Mouse (Mus musculus): ENCODE results near the gene Bicdl1. TPM values are rescaled to one million over a fixed set of nuclear protein-coding genes. Genes with fewer than 3 reads are reported as not detected.

The Bicdl1 gene
- total RNA-seq, 1 experiment from 2014 or later: 8.8 TPM

GRCm38 (mm10) chr5:115652681-115653575 lies 78.5 kb downstream of the Bicdl1 start:
- peak; percentile 98 to 99 for ATAC-seq (replicated peaks in 1 of 2; ENCODE audit: insufficient read depth in 1 of 2, low FRiP score in 2 of 2, low TSS enrichment in 1 of 2, low read depth in 1 of 2, poor library complexity in 2 of 2, severe bottlenecking in 2 of 2)

GRCm38 (mm10) chr5:115651821-115652220 lies 79.6 kb downstream of the Bicdl1 start:
- no peak for ATAC-seq (replicated peaks in 1 of 2; ENCODE audit: insufficient read depth in 1 of 2, low FRiP score in 2 of 2, low TSS enrichment in 1 of 2, low read depth in 1 of 2, poor library complexity in 2 of 2, severe bottlenecking in 2 of 2)

GRCm38 (mm10) chr5:115650885-115651284 lies 80.5 kb downstream of the Bicdl1 start:
- no peak for ATAC-seq (replicated peaks in 1 of 2; ENCODE audit: insufficient read depth in 1 of 2, low FRiP score in 2 of 2, low TSS enrichment in 1 of 2, low read depth in 1 of 2, poor library complexity in 2 of 2, severe bottlenecking in 2 of 2)

- ATAC-seq (replicated peaks in 1 of 2; ENCODE audit: insufficient read depth in 1 of 2, low FRiP score in 2 of 2, low TSS enrichment in 1 of 2, low read depth in 1 of 2, poor library complexity in 2 of 2, severe bottlenecking in 2 of 2): no peak
Observed at GRCm38 (mm10) chr5:115649699-115650098, 81.7 kb downstream of the Bicdl1 start.

GRCm38 (mm10) chr5:115648876-115649275 lies 82.5 kb downstream of the Bicdl1 start:
- ATAC-seq (replicated peaks in 1 of 2; ENCODE audit: insufficient read depth in 1 of 2, low FRiP score in 2 of 2, low TSS enrichment in 1 of 2, low read depth in 1 of 2, poor library complexity in 2 of 2, severe bottlenecking in 2 of 2): no peak

- ATAC-seq (replicated peaks in 1 of 2; ENCODE audit: insufficient read depth in 1 of 2, low FRiP score in 2 of 2, low TSS enrichment in 1 of 2, low read depth in 1 of 2, poor library complexity in 2 of 2, severe bottlenecking in 2 of 2): no peak
Observed at GRCm38 (mm10) chr5:115644192-115644591, 87.2 kb downstream of the Bicdl1 start.

- peak; percentile 70 to 79 for ATAC-seq (replicated peaks in 1 of 2; ENCODE audit: insufficient read depth in 1 of 2, low FRiP score in 2 of 2, low TSS enrichment in 1 of 2, low read depth in 1 of 2, poor library complexity in 2 of 2, severe bottlenecking in 2 of 2)
Observed at GRCm38 (mm10) chr5:115635536-115635935, 95.9 kb downstream of the Bicdl1 start.

- ATAC-seq (replicated peaks in 1 of 2; ENCODE audit: insufficient read depth in 1 of 2, low FRiP score in 2 of 2, low TSS enrichment in 1 of 2, low read depth in 1 of 2, poor library complexity in 2 of 2, severe bottlenecking in 2 of 2): no peak
Observed at GRCm38 (mm10) chr5:115634046-115634445, 97.4 kb downstream of the Bicdl1 start.

- ATAC-seq (replicated peaks in 1 of 2; ENCODE audit: insufficient read depth in 1 of 2, low FRiP score in 2 of 2, low TSS enrichment in 1 of 2, low read depth in 1 of 2, poor library complexity in 2 of 2, severe bottlenecking in 2 of 2): no peak
Observed at GRCm38 (mm10) chr5:115633060-115633459, 98.4 kb downstream of the Bicdl1 start.

GRCm38 (mm10) chr5:115632358-115632714 lies 99.1 kb downstream of the Bicdl1 start:
- ATAC-seq (replicated peaks in 1 of 2; ENCODE audit: insufficient read depth in 1 of 2, low FRiP score in 2 of 2, low TSS enrichment in 1 of 2, low read depth in 1 of 2, poor library complexity in 2 of 2, severe bottlenecking in 2 of 2): no peak

GRCm38 (mm10) chr5:115631505-115632357 lies 99.7 kb downstream of the Bicdl1 start, which contains the start of gene Rab35:
Rab35 (plus strand) TSS chr5:115631908.
- ATAC-seq (replicated peaks in 1 of 2; ENCODE audit: insufficient read depth in 1 of 2, low FRiP score in 2 of 2, low TSS enrichment in 1 of 2, low read depth in 1 of 2, poor library complexity in 2 of 2, severe bottlenecking in 2 of 2): peak; percentile 59 to 69

GRCm38 (mm10) chr5:115630291-115630690 lies 101.1 kb downstream of the Bicdl1 start:
- ATAC-seq (replicated peaks in 1 of 2; ENCODE audit: insufficient read depth in 1 of 2, low FRiP score in 2 of 2, low TSS enrichment in 1 of 2, low read depth in 1 of 2, poor library complexity in 2 of 2, severe bottlenecking in 2 of 2): no peak

- ATAC-seq (replicated peaks in 1 of 2; ENCODE audit: insufficient read depth in 1 of 2, low FRiP score in 2 of 2, low TSS enrichment in 1 of 2, low read depth in 1 of 2, poor library complexity in 2 of 2, severe bottlenecking in 2 of 2): no peak
Observed at GRCm38 (mm10) chr5:115629672-115630071, 101.7 kb downstream of the Bicdl1 start.

- ATAC-seq (replicated peaks in 1 of 2; ENCODE audit: insufficient read depth in 1 of 2, low FRiP score in 2 of 2, low TSS enrichment in 1 of 2, low read depth in 1 of 2, poor library complexity in 2 of 2, severe bottlenecking in 2 of 2): peak; percentile 69 to 71
Observed at GRCm38 (mm10) chr5:115628083-115628482, 103.3 kb downstream of the Bicdl1 start.

- no peak for ATAC-seq (replicated peaks in 1 of 2; ENCODE audit: insufficient read depth in 1 of 2, low FRiP score in 2 of 2, low TSS enrichment in 1 of 2, low read depth in 1 of 2, poor library complexity in 2 of 2, severe bottlenecking in 2 of 2)
Observed at GRCm38 (mm10) chr5:115626237-115626886, 105.1 kb downstream of the Bicdl1 start.

- peak; percentile 67 to 74; a peak in 3 of 4 replicates for ATAC-seq (replicated peaks in 1 of 2; ENCODE audit: insufficient read depth in 1 of 2, low FRiP score in 2 of 2, low TSS enrichment in 1 of 2, low read depth in 1 of 2, poor library complexity in 2 of 2, severe bottlenecking in 2 of 2)
Observed at GRCm38 (mm10) chr5:115623694-115624440, 107.6 kb downstream of the Bicdl1 start.

GRCm38 (mm10) chr5:115622686-115623085 lies 108.7 kb downstream of the Bicdl1 start:
- ATAC-seq (replicated peaks in 1 of 2; ENCODE audit: insufficient read depth in 1 of 2, low FRiP score in 2 of 2, low TSS enrichment in 1 of 2, low read depth in 1 of 2, poor library complexity in 2 of 2, severe bottlenecking in 2 of 2): no peak

Measured in hematopoietic stem cell, adult 5-6 weeks (primary cell).